Mouse (Mus musculus): ENCODE measurements around the gene 1810043G02Rik. TPM values are rescaled to one million over a fixed set of nuclear protein-coding genes. Genes with fewer than 3 reads are reported as not detected.

The 1810043G02Rik gene
- total RNA-seq, 2 experiments from 2014 or later = 21.3 to 25.1 TPM

Other genes with a start within 250 kb of the 1810043G02Rik start
- not detected for gene Gm18596, start 235.9 kb upstream of the 1810043G02Rik start, total RNA-seq (2021)
- gene Gm9736, start 227.2 kb upstream of the 1810043G02Rik start, total RNA-seq (2021) = not detected
- not detected for gene Gm3233, start 218.8 kb upstream of the 1810043G02Rik start, total RNA-seq (2021)
- not detected for gene Gm3238, start 207.2 kb upstream of the 1810043G02Rik start, total RNA-seq (2021)
- gene Gm7138, start 201.6 kb upstream of the 1810043G02Rik start, total RNA-seq (2021) = not detected
- not detected for gene Gm3250, start 196.0 kb upstream of the 1810043G02Rik start, total RNA-seq (2021)
- gene Gm7137, start 190.3 kb upstream of the 1810043G02Rik start, total RNA-seq (2021) = not detected
- not detected for gene Gm9639, start 183.4 kb upstream of the 1810043G02Rik start, total RNA-seq (2021)
- gene Gm19668, start 179.4 kb upstream of the 1810043G02Rik start, total RNA-seq (2021) = not detected
- not detected for gene Gm9507, start 166.7 kb upstream of the 1810043G02Rik start, total RNA-seq (2021)
- gene Gm2696, start 163.8 kb upstream of the 1810043G02Rik start, total RNA-seq (2021) = not detected
- not detected for gene Krtap10-4, start 151.4 kb upstream of the 1810043G02Rik start, total RNA-seq (2021)
- gene Krtap10-10, start 142.6 kb upstream of the 1810043G02Rik start, total RNA-seq (2021) = not detected
- not detected for gene Gm36176, start 131.7 kb upstream of the 1810043G02Rik start, total RNA-seq (2021)
- not detected for gene Gm10318, start 125.7 kb upstream of the 1810043G02Rik start, total RNA-seq (2021)
- not detected for gene Gm3285, start 116.5 kb upstream of the 1810043G02Rik start, total RNA-seq (2021)
- 10 to 100 TPM in 1 of 2 experiments, 1 to 10 TPM in 1; 9.8 to 14.6 TPM for gene Lrrc3, start 76.0 kb upstream of the 1810043G02Rik start, total RNA-seq (2021)
- gene Trpm2, start 8.0 kb upstream of the 1810043G02Rik start, total RNA-seq (2021) = 1 to 10 TPM; 4.1 to 4.3 TPM
- gene Pfkl, start 31.6 kb downstream of the 1810043G02Rik start, total RNA-seq (2021) = 10 to 100 TPM; 85.6 to 87.2 TPM
- 1 to 10 TPM; 2.9 to 3.2 TPM for gene Dnmt3l, start 63.4 kb downstream of the 1810043G02Rik start, total RNA-seq (2021)
- gene Aire, start 65.1 kb downstream of the 1810043G02Rik start, total RNA-seq (2021) = not detected
- gene Icosl, start 90.8 kb downstream of the 1810043G02Rik start, total RNA-seq (2021) = 10 to 100 TPM; 15.4 to 19.4 TPM
- gene D10Jhu81e, start 191.3 kb downstream of the 1810043G02Rik start, total RNA-seq (2021) = 100 to 1,000 TPM; 150 to 164 TPM
- 10 to 100 TPM; 17.8 to 18.5 TPM for gene Pwp2, start 206.6 kb downstream of the 1810043G02Rik start, total RNA-seq (2021)

Data from adrenal gland, postnatal 4 days (tissue).